18 mouse cellular contexts compared by ENCODE assay signal in the genomic region with DNA sequence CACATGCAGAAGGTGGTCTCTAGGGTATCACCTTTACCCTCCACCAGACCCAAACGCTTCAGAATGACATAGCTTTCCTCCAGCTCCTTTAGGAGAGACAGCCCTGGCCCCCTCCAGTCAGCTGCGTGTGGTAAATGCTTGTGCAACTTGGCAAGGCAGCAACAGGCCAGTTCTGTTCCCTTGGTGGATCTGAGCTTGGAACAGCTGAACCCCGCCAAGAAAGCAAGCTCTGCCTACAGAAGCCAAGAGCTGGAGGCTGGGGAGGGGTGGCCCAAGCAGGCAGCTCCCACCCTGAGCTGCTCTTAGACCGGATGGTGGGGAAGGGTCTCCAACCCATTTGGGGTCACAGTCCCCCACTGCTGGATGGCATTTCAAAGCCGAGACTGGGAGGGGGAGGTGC. TPM values are rescaled to one million over a fixed set of nuclear protein-coding genes. Genes with fewer than 3 reads are reported as not detected.
DNase-seq lines count a peak whose midpoint lies in the region; ATAC-seq and TF ChIP-seq lines count a peak whose summit lies in the region.
"Had no signal": no experiment of that assay in that cellular context is flagged by ENCODE, and none has a peak within 500 bp of the region (broad histone marks: within the 10 kb centered on the region; RNA-seq: fewer than 3 reads in every experiment).

No protein-coding gene starts in this region.

- H3K4me2 ChIP-seq in forebrain, embryonic 12.5 days = no peak overlapping the region
- H3K4me2 ChIP-seq in lung, embryonic 14.5 days = no peak overlapping the region
- H3K4me2 ChIP-seq: neural tube, embryonic 12.5 days had no signal

- H3K27me3 ChIP-seq in forebrain, embryonic 10.5 days (ENCODE audit: poor library complexity, severe bottlenecking) = no peaks in the 10 kb centered on the region
- no peaks in the 10 kb centered on the region for H3K27me3 ChIP-seq in forebrain, embryonic 12.5 days
- H3K27me3 ChIP-seq in lung, embryonic 14.5 days (ENCODE audit: insufficient read depth, low read length) = no peaks in the 10 kb centered on the region
- H3K27me3 ChIP-seq: neural tube, embryonic 12.5 days had no signal

- H3K9me3 ChIP-seq in forebrain, embryonic 10.5 days = no peaks in the 10 kb centered on the region
- H3K9me3 ChIP-seq in forebrain, embryonic 12.5 days = no peaks in the 10 kb centered on the region
- H3K9me3 ChIP-seq in lung, embryonic 14.5 days (ENCODE audit: low read depth, low read length) = no peaks in the 10 kb centered on the region
- H3K9me3 ChIP-seq: G1E; neural tube, embryonic 12.5 days had no signal

- 74% methylated on average over 5 of the region's 5 CpGs for WGBS in forebrain, embryonic 10.5 days
- WGBS in forebrain, embryonic 12.5 days = 78% methylated on average over 5 of the region's 5 CpGs
- whole genome bisulfite sequencing in lung, embryonic 14.5 days = 64% methylated on average over 5 of the region's 5 CpGs
- WGBS in lung, adult 2 months = 58% methylated on average over 5 of the region's 5 CpGs

- H3K27ac ChIP-seq in forebrain, embryonic 10.5 days = 0 out of 2 replicates have a peak overlapping the region, but pooled peaks have one; percentile 8
- no peak overlapping the region for H3K27ac ChIP-seq in forebrain, embryonic 12.5 days
- H3K27ac ChIP-seq in lung, embryonic 14.5 days (ENCODE audit: low read depth) = no peak overlapping the region
- H3K27ac ChIP-seq: kidney, postnatal 0 days; liver, embryonic 14.5 days; neural tube, embryonic 12.5 days had no signal

- no peak for DNase-seq in forebrain, embryonic 10.5 days (ENCODE audit: extremely low spot score, low spot score)
- DNase-seq in lung, embryonic 14.5 days = peak; percentile 20
- no peak for DNase-seq in lung, adult 2 months
- peak; percentile 43 to 52 for DNase-seq in adrenal gland, postnatal 36 days
- peak; percentile 18 to 35 for DNase-seq in layer of hippocampus, postnatal 36 days
- no peak for DNase-seq in cerebellum, adult 8-10 months
- DNase-seq: cerebellum, adult 9-10 months; midbrain, embryonic 14.5 days; thymus, postnatal 36 days had no signal

- H3K4me3 ChIP-seq in forebrain, embryonic 10.5 days = no peak overlapping the region
- H3K4me3 ChIP-seq in forebrain, embryonic 12.5 days (replicated peaks) = no peak overlapping the region
- H3K4me3 ChIP-seq in lung, embryonic 14.5 days (ENCODE audit: low read depth, low read length) = no peak overlapping the region
- no peak overlapping the region for H3K4me3 ChIP-seq in lung, adult 2 months (replicated peaks; ENCODE audit: extremely low read depth, low read depth, low read length)
- H3K4me3 ChIP-seq: erythroblast, embryonic 14.5 days; neural tube, embryonic 12.5 days had no signal

- no peak overlapping the region for H3K9ac ChIP-seq in forebrain, embryonic 12.5 days
- no peak overlapping the region for H3K9ac ChIP-seq in lung, embryonic 14.5 days
- H3K9ac ChIP-seq: liver, embryonic 14.5 days; neural tube, embryonic 12.5 days had no signal

- H3K4me1 ChIP-seq in forebrain, embryonic 10.5 days = peaks cover 17% of the 10 kb centered on the region
- H3K4me1 ChIP-seq in forebrain, embryonic 12.5 days = peaks cover 3% of the 10 kb centered on the region
- no peaks in the 10 kb centered on the region for H3K4me1 ChIP-seq in lung, embryonic 14.5 days (ENCODE audit: insufficient read depth)
- no peaks in the 10 kb centered on the region for H3K4me1 ChIP-seq in lung, adult 2 months (ENCODE audit: control insufficient read depth, insufficient read depth, low read length)

- no peak for TF ChIP-seq CTCF in lung, embryonic 14.5 days (IDR thresholded peaks at IDR 0.05; ENCODE audit: low read depth)
- TF ChIP-seq CTCF in lung, adult 2 months (IDR thresholded peaks at IDR 0.05; ENCODE audit: insufficient read depth, low read length) = no peak

- no peak for ATAC-seq in forebrain, embryonic 12.5 days (ENCODE audit: low FRiP score)
- peak; percentile 54; the same call in 1 of the 2 replicates for ATAC-seq in lung, embryonic 14.5 days (ENCODE audit: insufficient read depth)
- no peak for ATAC-seq in megakaryocyte progenitor cell, adult 5-6 weeks (replicated peaks; ENCODE audit: poor library complexity)

- no peak for TF ChIP-seq POLR2A in lung, adult 2 months (IDR thresholded peaks at IDR 0.05; ENCODE audit: borderline replicate concordance, extremely low read depth, low read depth, low read length)

- no peaks in the 10 kb centered on the region for H3K36me3 ChIP-seq in forebrain, embryonic 10.5 days (replicated peaks)
- H3K36me3 ChIP-seq in forebrain, embryonic 12.5 days (replicated peaks) = no peaks in the 10 kb centered on the region
- no peaks in the 10 kb centered on the region for H3K36me3 ChIP-seq in lung, embryonic 14.5 days (ENCODE audit: insufficient read depth)
- H3K36me3 ChIP-seq: G1E; neural tube, embryonic 12.5 days had no signal

RNA-seq across cellular contexts. Expression of a gene that starts 12.2 kb away (rescaled TPM):
- polyA plus RNA-seq in forebrain, embryonic 10.5 days (2016; fragmentation: Nextera tagmentation; extraction: Ambion mirVana) = not detected in 2 replicates
- polyA plus RNA-seq in forebrain, embryonic 12.5 days (2016; fragmentation: Nextera tagmentation; extraction: Ambion mirVana) = not detected in 2 replicates
- not detected in 2 replicates for polyA plus RNA-seq in lung, embryonic 14.5 days (2014; fragmentation: Nextera tagmentation; extraction: Ambion mirVana)
- not detected in 2 replicates for polyA plus RNA-seq in lung, adult 2 months (2012; rRNA removed)
- not detected for total RNA-seq in adrenal gland, postnatal 36 days (2021)
- total RNA-seq in layer of hippocampus, postnatal 36 days (2021) = not detected
- total RNA-seq in megakaryocyte progenitor cell, adult 5-6 weeks (2015) = not detected in 2 replicates
- not detected in 2 replicates for total RNA-seq in megakaryocyte progenitor cell, adult 5-6 weeks (2017)
- total RNA-seq: G1E; left cerebral cortex, adult 8-10 months had no signal
- polyA plus RNA-seq: erythroblast, embryonic 14.5 days; G1E; heart, embryonic 16.5 days; kidney, postnatal 0 days; liver, embryonic 14.5 days; midbrain, embryonic 14.5 days; neural tube, embryonic 12.5 days had no signal

Comparison
In these comparisons a context has a peak if more than half of its experiments do, and no peak if none do; other contexts are left out.
1. DNase-seq: peak in lung, embryonic 14.5 days (single experiment), adrenal gland, postnatal 36 days (2 of 2) and layer of hippocampus, postnatal 36 days (2 of 2); none in forebrain, embryonic 10.5 days (single experiment), lung, adult 2 months (single experiment) and cerebellum, adult 8-10 months (single experiment).